ENCODE assay signal across 8 mouse cellular contexts in the genomic region with DNA sequence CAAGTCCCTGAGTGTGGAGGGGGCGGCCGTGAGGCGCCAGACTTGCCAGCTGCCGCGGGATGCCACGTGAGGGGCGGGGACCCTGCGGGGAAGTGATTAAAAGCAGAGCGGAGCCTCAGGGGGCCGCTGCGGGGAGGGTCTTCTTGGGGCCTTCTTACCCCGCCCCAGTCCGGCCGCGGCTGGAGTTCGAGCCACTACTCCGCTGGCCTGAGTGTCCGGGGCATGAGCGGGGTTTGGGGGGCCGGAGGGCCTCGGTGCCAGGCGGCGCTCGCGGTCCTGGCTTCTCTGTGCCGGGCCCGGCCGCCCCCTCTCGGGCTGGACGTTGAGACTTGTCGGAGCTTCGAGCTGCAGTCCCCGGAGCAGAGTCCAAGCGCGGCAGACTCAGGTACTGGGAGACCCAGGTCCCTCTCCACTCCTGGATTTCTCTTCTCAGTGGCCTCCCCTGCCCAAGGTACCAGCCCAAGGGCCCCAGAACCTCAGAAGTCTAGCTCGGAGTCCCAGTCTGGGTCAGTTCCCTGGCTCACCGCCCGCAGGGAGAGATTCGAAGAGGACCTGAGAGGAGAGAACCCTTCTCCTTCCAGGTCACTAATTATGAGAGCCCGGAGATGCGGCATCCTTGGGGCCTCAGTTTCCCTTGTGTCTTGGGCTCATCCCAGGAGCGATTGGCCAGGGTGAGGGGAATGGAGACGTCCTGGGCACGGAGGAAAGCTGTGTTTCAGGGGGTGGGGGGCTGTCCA. TPM values are rescaled to one million over a fixed set of nuclear protein-coding genes. Genes with fewer than 3 reads are reported as not detected.
DNase-seq lines count a peak whose midpoint lies in the region; ATAC-seq and TF ChIP-seq lines count a peak whose summit lies in the region.

Gene Syt6 (plus strand): TSS at position 76 of the 737 bp plus-strand sequence.

- no peak for TF ChIP-seq CTCF in cerebellum, adult 2 months (IDR thresholded peaks at IDR 0.05; ENCODE audit: borderline replicate concordance, insufficient read depth, low read depth, low read length)

- peak within 1 kb of the TSS; percentile 95 for H3K4me2 ChIP-seq in forebrain, embryonic 12.5 days
- H3K4me2 ChIP-seq in limb, embryonic 13.5 days (replicated peaks), result peak within 1 kb of the TSS; percentile 95
- H3K4me2 ChIP-seq in stomach, embryonic 15.5 days, result peak within 1 kb of the TSS; percentile 90

- no peak for TF ChIP-seq POLR2A in cerebellum, adult 2 months (IDR thresholded peaks at IDR 0.05; ENCODE audit: borderline replicate concordance, insufficient read depth, low read length)

- H3K27ac ChIP-seq in cerebellum, adult 2 months (ENCODE audit: insufficient read depth, low read length), result peak within 1 kb of the TSS; percentile 6; the same call in 1 of the 2 replicates
- no peak within 1 kb of the TSS for H3K27ac ChIP-seq in forebrain, embryonic 12.5 days
- H3K27ac ChIP-seq in limb, embryonic 13.5 days, result no peak within 1 kb of the TSS
- no peak within 1 kb of the TSS for H3K27ac ChIP-seq in stomach, embryonic 15.5 days

- ATAC-seq in forebrain, embryonic 12.5 days (ENCODE audit: low FRiP score), result 0 out of 2 replicates have a peak, but pooled peaks have one; percentile 33
- ATAC-seq in limb, embryonic 13.5 days (ENCODE audit: low FRiP score, low read depth), result no peak
- ATAC-seq in stomach, embryonic 15.5 days (ENCODE audit: insufficient read depth, low FRiP score, low read depth), result no peak
- no peak for ATAC-seq in megakaryocyte-erythroid progenitor cell, adult 5-6 weeks (replicated peaks; ENCODE audit: low FRiP score, low TSS enrichment, poor library complexity, severe bottlenecking)

- peaks cover 21% of the 10 kb centered on the region for H3K4me1 ChIP-seq in cerebellum, adult 2 months (ENCODE audit: control insufficient read depth, insufficient read depth, low read length)
- H3K4me1 ChIP-seq in forebrain, embryonic 12.5 days, result peaks cover 38% of the 10 kb centered on the region
- peaks cover 29% of the 10 kb centered on the region for H3K4me1 ChIP-seq in limb, embryonic 13.5 days
- peaks cover 17% of the 10 kb centered on the region for H3K4me1 ChIP-seq in stomach, embryonic 15.5 days

- 5% methylated on average over 44 of the region's 44 CpGs for WGBS in cerebellum, adult 2 months
- WGBS in forebrain, embryonic 12.5 days, result under 1% methylated on average over 43 of the region's 44 CpGs
- WGBS in limb, embryonic 13.5 days, result under 1% methylated on average over 44 of the region's 44 CpGs
- 2% methylated on average over 44 of the region's 44 CpGs for WGBS in stomach, embryonic 15.5 days

- H3K4me3 ChIP-seq in cerebellum, adult 2 months (replicated peaks; ENCODE audit: insufficient read depth, low read depth, low read length), result peak within 1 kb of the TSS; percentile 77
- peak within 1 kb of the TSS; percentile 56 for H3K4me3 ChIP-seq in forebrain, embryonic 12.5 days (replicated peaks)
- peak within 1 kb of the TSS; percentile 50 for H3K4me3 ChIP-seq in limb, embryonic 13.5 days
- H3K4me3 ChIP-seq in stomach, embryonic 15.5 days (replicated peaks), result peak within 1 kb of the TSS; percentile 48

- no peaks in the 10 kb centered on the region for H3K36me3 ChIP-seq in forebrain, embryonic 12.5 days (replicated peaks)
- no peaks in the 10 kb centered on the region for H3K36me3 ChIP-seq in limb, embryonic 13.5 days
- no peaks in the 10 kb centered on the region for H3K36me3 ChIP-seq in stomach, embryonic 15.5 days

- H3K9me3 ChIP-seq in forebrain, embryonic 12.5 days, result no peaks in the 10 kb centered on the region
- no peaks in the 10 kb centered on the region for H3K9me3 ChIP-seq in limb, embryonic 13.5 days
- no peaks in the 10 kb centered on the region for H3K9me3 ChIP-seq in stomach, embryonic 15.5 days

- H3K27me3 ChIP-seq in cerebellum, adult 2 months (ENCODE audit: control insufficient read depth, insufficient read depth, low read length), result no peaks in the 10 kb centered on the region; the same call in 1 of the 2 replicates
- H3K27me3 ChIP-seq in forebrain, embryonic 12.5 days, result peaks cover 90% of the 10 kb centered on the region
- peaks cover 86% of the 10 kb centered on the region for H3K27me3 ChIP-seq in limb, embryonic 13.5 days
- H3K27me3 ChIP-seq in stomach, embryonic 15.5 days (replicated peaks), result peaks cover 53% of the 10 kb centered on the region

- peak; percentile 14 to 29 for DNase-seq in layer of hippocampus, postnatal 10 days (ENCODE audit: low spot score in 2 of 2)
- DNase-seq in layer of hippocampus, postnatal 25 days (ENCODE audit: extremely low spot score in 1 of 2, low spot score in 1 of 2), result no peak
- peak; percentile 40 to 52 for DNase-seq in cerebellum, adult 2 months
- no peak for DNase-seq in thymus, postnatal 25 days

- peak within 1 kb of the TSS; percentile 54 for H3K9ac ChIP-seq in forebrain, embryonic 12.5 days
- peak within 1 kb of the TSS; percentile 53 for H3K9ac ChIP-seq in limb, embryonic 13.5 days
- H3K9ac ChIP-seq in stomach, embryonic 15.5 days, result no peak within 1 kb of the TSS

RNA-seq across cellular contexts. Expression of gene Syt6, which starts in this region (rescaled TPM):
- 1 to 10 TPM; 6.3 to 8.1 TPM for total RNA-seq in layer of hippocampus, postnatal 10 days (2021)
- 1 to 10 TPM; 6.6 to 7.0 TPM for total RNA-seq in layer of hippocampus, postnatal 25 days (2021)
- 11.7 and 12.3 TPM in 2 replicates for polyA plus RNA-seq in cerebellum, adult 2 months (2012; rRNA removed)
- polyA plus RNA-seq in forebrain, embryonic 12.5 days (2016; fragmentation: Nextera tagmentation; extraction: Ambion mirVana), result 4.8 and 5.1 TPM in 2 replicates
- 0.45 and 0.51 TPM in 2 replicates for polyA plus RNA-seq in limb, embryonic 13.5 days (2015; fragmentation: Nextera tagmentation; extraction: Ambion mirVana)
- 2.5 and 2.6 TPM in 2 replicates for polyA plus RNA-seq in stomach, embryonic 15.5 days (2015; fragmentation: Nextera tagmentation; extraction: Ambion mirVana)
- total RNA-seq in megakaryocyte-erythroid progenitor cell, adult 5-6 weeks (2014; fragmentation: Nextera tagmentation), result not detected in 2 replicates
- not detected in 2 replicates for total RNA-seq in megakaryocyte-erythroid progenitor cell, adult 5-6 weeks (2017)

Comparison
In these comparisons a context has a peak if more than half of its experiments do, and no peak if none do; other contexts are left out.
1. RNA of gene Syt6 (total RNA-seq): 6.3 to 8.1 TPM in layer of hippocampus, postnatal 10 days and 6.6 to 7.0 TPM in layer of hippocampus, postnatal 25 days; not detected in megakaryocyte-erythroid progenitor cell, adult 5-6 weeks; every median in the first group is over 4 times any median in the second.
2. DNase-seq: peak in layer of hippocampus, postnatal 10 days (2 of 2) and cerebellum, adult 2 months (2 of 2); none in layer of hippocampus, postnatal 25 days (0 of 2) and thymus, postnatal 25 days (single experiment).
3. Peak in every context shown above with its lines, with median percentiles within 50 percentile points of each other: H3K4me3 ChIP-seq and H3K4me2 ChIP-seq.